Mouse (Mus musculus) spleen, postnatal 14 days (tissue): ENCODE results near the gene Jph4.
A peak's percentile ranks its signal among the peaks of the same experiment; 100 is the strongest.

Experiments used
- DNase-seq, 2 experiments: peaks; one replicate each; pipeline ENCODE4 v3.0.0; 2021 to 2022; ENCODE audit warnings: low spot score in 2 of 2

The Jph4 gene

GRCm38 (mm10) chr14:55116425-55117200 is at the start of gene Jph4:
Jph4 (minus strand) TSS chr14:55116935.
- no peak for DNase-seq

- DNase-seq = no peak
Observed at GRCm38 (mm10) chr14:55164172-55164806, 47.6 kb upstream of the Jph4 start.

- DNase-seq = no peak
Observed at GRCm38 (mm10) chr14:55162168-55162567, 45.4 kb upstream of the Jph4 start.

- DNase-seq = peak; percentile 30 to 62
Observed at GRCm38 (mm10) chr14:55161098-55161634, 44.4 kb upstream of the Jph4 start.

- no peak for DNase-seq
Observed at GRCm38 (mm10) chr14:55160251-55161071, 43.7 kb upstream of the Jph4 start.

GRCm38 (mm10) chr14:55157322-55158065 is 40.8 kb upstream of the Jph4 start:
- no peak for DNase-seq

- DNase-seq = no peak
Observed at GRCm38 (mm10) chr14:55152951-55153481, 36.3 kb upstream of the Jph4 start.

- no peak for DNase-seq
Observed at GRCm38 (mm10) chr14:55152174-55152573, 35.4 kb upstream of the Jph4 start.

GRCm38 (mm10) chr14:55150985-55151384 is 34.2 kb upstream of the Jph4 start:
- no peak for DNase-seq

- DNase-seq = no peak
Observed at GRCm38 (mm10) chr14:55149041-55149440, 32.3 kb upstream of the Jph4 start.

GRCm38 (mm10) chr14:55148363-55148915 is 31.7 kb upstream of the Jph4 start:
- peak in 1 of 2 experiments; percentile 45 for DNase-seq

- no peak for DNase-seq
Observed at GRCm38 (mm10) chr14:55146829-55147401, 30.2 kb upstream of the Jph4 start.

- no peak for DNase-seq
Observed at GRCm38 (mm10) chr14:55146324-55146723, 29.6 kb upstream of the Jph4 start.

GRCm38 (mm10) chr14:55139313-55139712 is 22.6 kb upstream of the Jph4 start:
- no peak for DNase-seq

- DNase-seq = no peak
Observed at GRCm38 (mm10) chr14:55135676-55136075, 18.9 kb upstream of the Jph4 start.

- DNase-seq = no peak
Observed at GRCm38 (mm10) chr14:55126521-55126920, 9.8 kb upstream of the Jph4 start.

- DNase-seq = no peak
Observed at GRCm38 (mm10) chr14:55125711-55126110, 9.0 kb upstream of the Jph4 start.

GRCm38 (mm10) chr14:55122359-55122758 is 5.6 kb upstream of the Jph4 start:
- DNase-seq = no peak

GRCm38 (mm10) chr14:55121947-55122346 is 5.2 kb upstream of the Jph4 start:
- no peak for DNase-seq

GRCm38 (mm10) chr14:55119421-55120134 is 2.8 kb upstream of the Jph4 start:
- DNase-seq = no peak
